Mouse (Mus musculus) liver, embryonic 11.5 days (tissue): ENCODE measurements around the gene Ccser1. TPM values are rescaled to one million over a fixed set of nuclear protein-coding genes. Genes with fewer than 3 reads are reported as not detected.

Source experiments
- ATAC-seq: fragments of 200-750 bp; cut with Nextera tagmentation; replicated peaks from 2 replicates; pipeline ENCODE4 v1.8.0; 2017; ENCODE audit warnings: moderate number of reproducible peaks, mild to moderate bottlenecking, moderate TSS enrichment, moderate library complexity; ENCODE audit not compliant: low FRiP score
- DNase-seq: peaks from one replicate; pipeline ENCODE4 v3.0.0-alpha.2; 2017; ENCODE audit warnings: low spot score
- H3K27ac ChIP-seq: fragments of 300-500 bp; sonication (generic); 2 replicates; pipeline ENCODE4 v1.5.1; 2014; ENCODE audit warnings: mild to moderate bottlenecking, low read depth, low read length, control low read depth
- H3K27me3 ChIP-seq: fragments of 300-500 bp; sonication (generic); replicated peaks from 2 replicates; pipeline ENCODE4 v1.6.1; 2014; ENCODE audit warnings: low read length, mixed read lengths; ENCODE audit not compliant: control insufficient read depth, insufficient read depth
- H3K36me3 ChIP-seq: fragments of 300-500 bp; sonication (generic); 2 replicates; pipeline ENCODE4 v1.6.1; 2014; ENCODE audit warnings: mild to moderate bottlenecking, low read length, moderate library complexity, mixed read lengths; ENCODE audit not compliant: control insufficient read depth, insufficient read depth
- H3K4me1 ChIP-seq: fragments of 300-500 bp; sonication (generic); replicated peaks from 2 replicates; pipeline ENCODE4 v1.6.1; 2014; ENCODE audit warnings: low read length, mixed read lengths; ENCODE audit not compliant: control insufficient read depth, insufficient read depth
- H3K4me2 ChIP-seq: fragments of 300-500 bp; sonication (generic); 2 replicates; pipeline ENCODE4 v1.6.1; 2014; ENCODE audit warnings: mild to moderate bottlenecking, control low read depth, moderate library complexity
- H3K4me3 ChIP-seq: fragments of 300-500 bp; sonication (generic); 2 replicates; pipeline ENCODE4 v1.5.1; 2014; ENCODE audit warnings: low read depth, low read length, control low read depth
- H3K9ac ChIP-seq: fragments of 300-500 bp; sonication (generic); 2 replicates; pipeline ENCODE4 v1.6.1; 2014; ENCODE audit warnings: low read depth, low read length, control low read depth
- H3K9me3 ChIP-seq: fragments of 300-500 bp; sonication (generic); 2 replicates; pipeline ENCODE4 v1.6.1; 2016; ENCODE audit warnings: low read length, inconsistent platforms, mixed read lengths; ENCODE audit not compliant: control insufficient read depth
- WGBS: fragments of 180-500 bp; shearing (Covaris S2); extraction: QIAGEN DNeasy Blood & Tissue Kit; methylation state at CpG from one replicate; pipeline ENCODE4 v1.1.7; 2014; 5-methylcytosine and 5-hydroxymethylcytosine counted together
- polyA plus RNA-seq: library from polyadenylated mRNA; unstranded; fragments of >200 nt; fragmentation: Nextera tagmentation; extraction: Ambion mirVana; gene quantifications from 2 replicates; pipeline ENCODE4 v1.2.1, GENCODE M21; 2014

Gene Ccser1
- polyA plus RNA-seq, 1 experiment from 2014 or later, result 1.3 TPM

GRCm38 (mm10) chr6:61258847-61259634, 78.9 kb downstream of the Ccser1 start:
- H3K27ac ChIP-seq, result no peak overlapping the region
- H3K9me3 ChIP-seq, result no peaks in the 10 kb centered on the region
- no peak overlapping the region for H3K4me3 ChIP-seq
- no peaks in the 10 kb centered on the region for H3K36me3 ChIP-seq
- H3K4me2 ChIP-seq, result no peak overlapping the region
- 68% methylated on average over 10 of the region's 10 CpGs for WGBS
- DNase-seq (no peak), ATAC-seq (no peak)
- H3K9ac ChIP-seq, result no peak overlapping the region
- no peaks in the 10 kb centered on the region for H3K4me1 ChIP-seq
- no peaks in the 10 kb centered on the region for H3K27me3 ChIP-seq

DNA sequence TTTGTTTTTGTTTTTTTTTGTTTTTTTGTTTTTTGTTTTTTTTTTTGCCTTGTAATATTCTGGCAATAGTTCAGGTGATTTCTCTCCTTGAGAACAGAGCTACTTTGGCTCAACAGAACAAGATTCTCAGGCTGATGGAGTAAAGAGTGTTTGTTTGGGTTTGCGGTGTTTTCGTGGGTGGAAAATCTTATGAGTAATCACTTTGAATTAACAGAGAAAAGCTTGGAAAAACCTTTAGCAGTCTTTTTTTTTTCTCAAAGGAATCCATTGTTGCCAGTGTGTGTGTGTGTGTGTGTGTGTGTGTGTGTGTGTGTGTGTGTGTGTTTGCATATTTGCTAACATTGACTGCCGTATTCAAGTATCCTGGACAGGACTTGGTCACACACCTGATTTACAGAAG, 81.3 kb downstream of the Ccser1 start:
- ATAC-seq (no peak), DNase-seq (no peak)
- Histone ChIP-seq H3K27ac (no peak overlapping the region), H3K27me3 (no peaks in the 10 kb centered on the region), H3K4me1 (no peaks in the 10 kb centered on the region), H3K36me3 (no peaks in the 10 kb centered on the region), H3K9me3 (no peaks in the 10 kb centered on the region), H3K9ac (no peak overlapping the region), H3K4me2 (no peak overlapping the region), H3K4me3 (no peak overlapping the region)
- 74% methylated on average over 3 of the region's 3 CpGs for WGBS

DNA sequence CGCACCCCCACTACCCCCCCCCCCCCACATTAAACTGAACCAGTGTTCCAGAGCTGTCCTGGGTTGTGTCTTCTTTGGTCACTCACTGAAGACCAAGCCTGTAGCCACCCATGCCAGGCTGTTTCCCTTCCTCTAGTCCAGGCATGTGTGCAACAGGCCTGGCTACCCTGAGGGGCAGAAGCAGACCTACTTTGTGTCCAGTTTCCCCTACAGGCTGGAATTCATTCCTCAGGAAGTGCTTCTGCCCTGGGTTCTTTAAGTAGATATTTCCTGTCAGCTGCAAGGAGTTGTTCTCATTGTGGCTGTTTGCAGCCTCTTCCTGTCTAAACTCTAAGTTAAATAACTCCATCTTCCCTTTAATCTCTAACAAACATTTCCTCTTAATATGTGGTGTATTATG, 82.3 kb downstream of the Ccser1 start:
- Histone ChIP-seq H3K9me3 (no peaks in the 10 kb centered on the region), H3K36me3 (no peaks in the 10 kb centered on the region), H3K4me3 (no peak overlapping the region), H3K27ac (no peak overlapping the region), H3K9ac (no peak overlapping the region), H3K27me3 (no peaks in the 10 kb centered on the region), H3K4me1 (no peaks in the 10 kb centered on the region), H3K4me2 (no peak overlapping the region)
- no peak for ATAC-seq
- WGBS, result 50% methylated on average over 1 of the region's 1 CpGs
- DNase-seq, result no peak

- Histone ChIP-seq H3K36me3 (no peaks in the 10 kb centered on the region), H3K27ac (no peak overlapping the region), H3K27me3 (no peaks in the 10 kb centered on the region), H3K9me3 (no peaks in the 10 kb centered on the region), H3K9ac (no peak overlapping the region), H3K4me1 (no peaks in the 10 kb centered on the region), H3K4me2 (no peak overlapping the region), H3K4me3 (no peak overlapping the region)
- ATAC-seq, result no peak
- WGBS, result 79% methylated on average over 1 of the region's 1 CpGs
- DNase-seq, result no peak
Measured at GRCm38 (mm10) chr6:61263291-61263690, 83.2 kb downstream of the Ccser1 start.

DNA sequence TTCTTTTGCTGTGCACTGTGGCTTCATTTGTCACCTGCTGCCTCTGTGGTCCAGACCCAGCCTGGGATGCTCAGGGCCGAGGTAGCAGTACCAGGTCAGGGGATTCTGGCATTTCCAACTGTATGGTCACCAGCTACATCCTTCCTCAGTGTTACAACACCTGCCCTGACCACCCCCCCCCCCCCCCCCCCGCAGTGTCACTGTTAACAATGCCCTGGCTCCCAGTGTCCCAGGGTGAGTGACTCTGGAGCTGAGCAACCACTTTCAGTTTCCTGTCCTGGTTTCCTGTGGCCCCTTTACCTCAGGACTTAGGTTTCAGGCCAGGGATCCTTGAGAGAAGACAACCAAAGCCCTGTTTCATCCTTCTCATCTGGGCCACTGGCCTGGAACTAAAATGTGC, 90.9 kb downstream of the Ccser1 start:
- no peak overlapping the region for H3K4me3 ChIP-seq
- no peaks in the 10 kb centered on the region for H3K27me3 ChIP-seq
- no peak overlapping the region for H3K4me2 ChIP-seq
- H3K4me1 ChIP-seq, result no peaks in the 10 kb centered on the region
- H3K36me3 ChIP-seq, result no peaks in the 10 kb centered on the region
- H3K9ac ChIP-seq, result no peak overlapping the region
- no peaks in the 10 kb centered on the region for H3K9me3 ChIP-seq
- no peak for DNase-seq
- WGBS, result 52% methylated on average over 1 of the region's 2 CpGs
- ATAC-seq, result 0 out of 2 replicates have a peak, but pooled peaks have one; percentile 18
- H3K27ac ChIP-seq, result no peak overlapping the region

GRCm38 (mm10) chr6:61273430-61273829, 93.3 kb downstream of the Ccser1 start:
- H3K27me3 ChIP-seq, result no peaks in the 10 kb centered on the region
- no peak overlapping the region for H3K27ac ChIP-seq
- no peak overlapping the region for H3K9ac ChIP-seq
- no peaks in the 10 kb centered on the region for H3K4me1 ChIP-seq
- 59% methylated on average over 3 of the region's 3 CpGs for WGBS
- no peaks in the 10 kb centered on the region for H3K9me3 ChIP-seq
- ATAC-seq (no peak), DNase-seq (no peak)
- no peak overlapping the region for H3K4me3 ChIP-seq
- H3K4me2 ChIP-seq, result no peak overlapping the region
- no peaks in the 10 kb centered on the region for H3K36me3 ChIP-seq

DNA sequence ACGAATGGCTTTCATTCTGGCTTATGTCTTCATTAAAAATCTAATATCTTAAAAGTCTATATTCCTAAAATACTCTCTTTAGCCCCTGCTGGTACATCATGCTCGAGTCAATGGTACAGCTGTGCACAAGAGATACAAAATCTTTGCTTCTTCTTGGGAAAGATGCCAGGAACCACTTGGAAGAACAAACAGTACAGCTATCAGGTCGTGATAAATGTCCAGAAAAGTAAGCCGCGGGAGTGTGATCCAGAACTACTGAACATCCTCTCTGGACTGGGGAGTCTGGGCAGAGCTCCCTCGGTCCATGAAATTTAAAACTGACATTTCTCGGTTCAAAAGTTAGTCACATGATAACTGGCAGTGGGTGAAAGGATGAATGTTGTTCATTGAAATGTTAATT, 99.4 kb downstream of the Ccser1 start:
- Histone ChIP-seq H3K4me1 (no peaks in the 10 kb centered on the region), H3K4me3 (no peak overlapping the region), H3K4me2 (no peak overlapping the region), H3K27ac (no peak overlapping the region), H3K27me3 (no peaks in the 10 kb centered on the region), H3K9ac (no peak overlapping the region), H3K36me3 (no peaks in the 10 kb centered on the region), H3K9me3 (no peaks in the 10 kb centered on the region)
- 61% methylated on average over 7 of the region's 7 CpGs for WGBS
- ATAC-seq, result no peak
- DNase-seq, result no peak

DNA sequence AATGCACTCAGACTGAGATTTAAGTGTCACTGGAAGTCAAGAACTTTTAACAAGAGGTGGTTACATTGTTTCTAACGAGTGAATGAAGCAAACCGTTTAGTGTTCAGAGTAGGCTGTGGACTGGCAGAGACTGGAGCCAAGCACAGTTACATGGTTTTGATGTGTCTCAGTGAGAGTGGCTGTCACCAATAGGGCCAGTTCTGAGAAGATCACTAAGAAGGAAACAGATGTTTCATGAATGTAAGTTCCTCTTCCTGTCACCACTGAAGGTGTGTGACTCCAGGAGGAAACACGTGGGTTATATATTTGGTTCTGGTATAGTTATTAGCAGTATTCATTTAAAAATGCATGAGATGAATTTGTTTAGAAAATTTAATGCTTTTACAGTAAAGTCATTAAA, 112.8 kb downstream of the Ccser1 start:
- Histone ChIP-seq H3K36me3 (no peaks in the 10 kb centered on the region), H3K4me2 (no peak overlapping the region), H3K27ac (no peak overlapping the region), H3K4me1 (no peaks in the 10 kb centered on the region), H3K9me3 (no peaks in the 10 kb centered on the region), H3K4me3 (no peak overlapping the region), H3K27me3 (no peaks in the 10 kb centered on the region), H3K9ac (no peak overlapping the region)
- no peak for DNase-seq
- ATAC-seq, result no peak
- WGBS, result 50% methylated on average over 3 of the region's 3 CpGs

DNA sequence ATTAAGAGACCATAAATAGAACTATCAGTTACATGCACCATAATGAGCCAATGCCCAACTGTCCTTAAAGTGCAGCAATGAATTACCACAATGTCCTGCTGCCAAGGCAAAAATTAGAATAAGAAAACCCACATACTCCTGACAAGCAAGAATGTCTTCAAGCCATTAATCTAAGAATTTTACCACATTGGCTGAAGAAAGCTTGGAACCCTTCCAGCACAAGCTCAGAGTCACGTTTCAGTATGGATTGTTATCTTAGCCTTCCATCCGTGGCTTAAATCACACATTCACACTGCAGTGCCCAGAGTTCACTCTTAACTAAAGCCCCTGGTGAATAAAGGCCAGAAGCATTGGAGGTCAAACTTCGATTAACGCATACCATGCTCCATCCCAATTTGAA, 115.4 kb downstream of the Ccser1 start:
- Histone ChIP-seq H3K36me3 (no peaks in the 10 kb centered on the region), H3K27me3 (no peaks in the 10 kb centered on the region), H3K4me1 (no peaks in the 10 kb centered on the region), H3K4me2 (no peak overlapping the region), H3K4me3 (no peak overlapping the region), H3K9me3 (no peaks in the 10 kb centered on the region), H3K9ac (no peak overlapping the region), H3K27ac (no peak overlapping the region)
- WGBS, result 58% methylated on average over 4 of the region's 4 CpGs
- DNase-seq (no peak), ATAC-seq (no peak)
